Mouse (Mus musculus): ENCODE measurements around the gene Topbp1. TPM values are rescaled to one million over a fixed set of nuclear protein-coding genes. Genes with fewer than 3 reads are reported as not detected.

Topbp1 gene
- total and polyA plus RNA-seq, 3 experiments, result 95.0 to 141 (median 104) TPM

DNA sequence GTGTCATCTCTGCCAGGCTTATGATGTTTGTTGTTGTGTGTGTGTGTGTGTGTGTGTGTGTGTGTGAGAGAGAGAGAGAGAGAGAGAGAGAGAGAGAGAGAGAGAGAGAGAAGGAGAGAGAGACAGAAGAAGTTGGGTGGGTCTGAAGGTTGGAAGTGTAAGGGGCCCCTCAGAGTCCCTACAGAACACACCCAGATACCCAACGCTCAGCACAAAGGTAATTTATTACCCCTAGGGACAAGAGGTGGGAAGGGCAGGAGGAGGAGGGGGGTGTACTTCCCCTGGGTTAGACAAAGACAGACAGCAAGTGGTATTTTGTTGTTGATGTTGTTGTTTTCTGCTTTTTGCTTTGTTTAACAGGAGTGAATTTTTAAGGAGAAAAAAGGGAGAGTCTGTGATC lies 80.6 kb downstream of the Topbp1 start:
- Histone ChIP-seq H3K9ac (ENCODE audit: insufficient read depth, low read depth) (no peak overlapping the region), H3K79me2 (replicated peaks; ENCODE audit: control insufficient read depth, extremely low read depth, insufficient read depth, poor library complexity, severe bottlenecking) (no peaks in the 10 kb centered on the region), H3K36me3 (replicated peaks in 1 of 2; ENCODE audit: control insufficient read depth in 1 of 2, insufficient read depth in 1 of 2, low read length in 1 of 2) (no peaks in the 10 kb centered on the region), H3K9me3 (replicated peaks; ENCODE audit: low read length) (no peaks in the 10 kb centered on the region), H3K4me3 (replicated peaks in 1 of 3; ENCODE audit: low read depth in 2 of 3, low read length in 2 of 3, poor library complexity in 1 of 3) (no peak overlapping the region), H3K4me2 (ENCODE audit: insufficient read depth, low read depth, poor library complexity, severe bottlenecking) (no peak overlapping the region), H3K27me3 (replicated peaks) (no peaks in the 10 kb centered on the region), H3K4me1 (ENCODE audit: control insufficient read depth in 1 of 2, insufficient read depth in 2 of 2) (peaks cover 12 to 22% of the 10 kb centered on the region in 2 experiments), H3K27ac (ENCODE audit: insufficient read depth, low read depth) (no peak overlapping the region)
- no peak for TF ChIP-seq MAFK (IDR thresholded peaks at IDR 0.05; ENCODE audit: insufficient replicate concordance, low read length)
- TF ChIP-seq MXI1 (IDR thresholded peaks at IDR 0.05; ENCODE audit: low read depth, low read length), result no peak
- TF ChIP-seq USF1 (IDR thresholded peaks at IDR 0.05; ENCODE audit: low read depth, low read length), result no peak
- no peak for TF ChIP-seq MEF2A (IDR thresholded peaks at IDR 0.05; ENCODE audit: borderline replicate concordance, low read depth, low read length)
- TF ChIP-seq JUN (IDR thresholded peaks at IDR 0.05; ENCODE audit: insufficient read depth, low read depth, low read length), result no peak
- dilution Hi-C loops (cut with MboI; ENCODE audit: extremely low pct_ligation_motif_present, extremely low pct_unique_long_range_greater_than_20kb, low sequenced_read_pairs), result no loop called here
- in situ Hi-C loops (cut with MboI; ENCODE audit: low pct_ligation_motif_present, low pct_unique_long_range_greater_than_20kb, low sequenced_read_pairs), result no loop called here
- DNase-seq (ENCODE audit: extremely low read depth), result no peak

- Histone ChIP-seq H3K4me3 (replicated peaks in 1 of 3; ENCODE audit: low read depth in 2 of 3, low read length in 2 of 3, poor library complexity in 1 of 3) (no peak overlapping the region), H3K9ac (ENCODE audit: insufficient read depth, low read depth) (no peak overlapping the region), H3K27ac (ENCODE audit: insufficient read depth, low read depth) (no peak overlapping the region), H3K36me3 (replicated peaks in 1 of 2; ENCODE audit: control insufficient read depth in 1 of 2, insufficient read depth in 1 of 2, low read length in 1 of 2) (no peaks in the 10 kb centered on the region), H3K79me2 (replicated peaks; ENCODE audit: control insufficient read depth, extremely low read depth, insufficient read depth, poor library complexity, severe bottlenecking) (no peaks in the 10 kb centered on the region), H3K4me2 (ENCODE audit: insufficient read depth, low read depth, poor library complexity, severe bottlenecking) (no peak overlapping the region), H3K9me3 (replicated peaks; ENCODE audit: low read length) (no peaks in the 10 kb centered on the region), H3K27me3 (replicated peaks) (peaks cover 1% of the 10 kb centered on the region), H3K4me1 (ENCODE audit: control insufficient read depth in 1 of 2, insufficient read depth in 2 of 2) (peaks cover 12 to 22% of the 10 kb centered on the region in 2 experiments)
- in situ Hi-C loops (cut with MboI; ENCODE audit: low pct_ligation_motif_present, low pct_unique_long_range_greater_than_20kb, low sequenced_read_pairs) (no loop called here), dilution Hi-C loops (cut with MboI; ENCODE audit: extremely low pct_ligation_motif_present, extremely low pct_unique_long_range_greater_than_20kb, low sequenced_read_pairs) (no loop called here)
- TF ChIP-seq GABPA (IDR thresholded peaks at IDR 0.05; ENCODE audit: insufficient replicate concordance, low read depth, low read length) (no peak), TCF12 (IDR thresholded peaks at IDR 0.05; ENCODE audit: low read depth, low read length) (no peak), TBP (conservative IDR thresholded peaks at IDR 0.05; ENCODE audit: low read depth, low read length) (no peak), ZC3H11A (IDR thresholded peaks at IDR 0.05; ENCODE audit: low read depth, low read length) (no peak), CHD2 (IDR thresholded peaks at IDR 0.05; ENCODE audit: low read length) (no peak), E2F4 (IDR thresholded peaks at IDR 0.05; ENCODE audit: insufficient replicate concordance, low read depth, low read length) (no peak), KAT2A (IDR thresholded peaks at IDR 0.05; ENCODE audit: insufficient replicate concordance, low read length) (no peak), HCFC1 (IDR thresholded peaks at IDR 0.05; ENCODE audit: low read depth, low read length) (no peak), CTCF (conservative IDR thresholded peaks at IDR 0.05 in 1 of 2, IDR thresholded peaks at IDR 0.05 in 1 of 2; ENCODE audit: low read depth in 2 of 2, low read length in 2 of 2) (no peak), PAX5 (IDR thresholded peaks at IDR 0.05; ENCODE audit: low read length) (no peak), NELFE (IDR thresholded peaks at IDR 0.05; ENCODE audit: low read depth, low read length) (no peak), SMC3 (IDR thresholded peaks at IDR 0.05; ENCODE audit: low read depth, low read length) (no peak), MXI1 (IDR thresholded peaks at IDR 0.05; ENCODE audit: low read depth, low read length) (no peak), RCOR1 (conservative IDR thresholded peaks at IDR 0.05; ENCODE audit: low read depth, low read length) (no peak)
- no peak for DNase-seq (ENCODE audit: extremely low read depth)
Measured at GRCm38 (mm10) chr9:103386573-103386972, 81.6 kb downstream of the Topbp1 start.

Measured in CH12.LX (cell line).